Mouse (Mus musculus): Measurements from ENCODE around the gene Tbxas1.

The Tbxas1 gene

DNA sequence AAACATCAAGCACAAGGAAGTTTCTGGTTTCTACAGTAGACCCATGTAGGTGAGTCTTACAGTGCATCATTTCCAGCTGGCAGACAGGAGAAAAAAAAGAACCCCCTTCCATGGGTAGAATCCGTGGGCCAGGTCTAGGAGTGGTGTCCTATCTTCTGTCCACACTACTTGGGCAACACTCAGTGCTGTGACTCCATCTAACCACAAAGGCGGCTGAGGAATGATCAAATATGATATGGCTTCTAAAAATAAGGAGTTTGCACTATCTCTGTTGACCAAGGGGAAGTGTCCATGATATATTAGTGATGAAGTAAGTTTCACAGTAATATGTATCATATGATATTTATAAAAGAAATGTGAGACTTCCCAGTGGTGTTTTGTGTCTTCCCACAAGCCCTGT, 16.8 kb downstream of the Tbxas1 start:
- DNase-seq (ENCODE audit: low spot score in 2 of 2): no peak

DNA sequence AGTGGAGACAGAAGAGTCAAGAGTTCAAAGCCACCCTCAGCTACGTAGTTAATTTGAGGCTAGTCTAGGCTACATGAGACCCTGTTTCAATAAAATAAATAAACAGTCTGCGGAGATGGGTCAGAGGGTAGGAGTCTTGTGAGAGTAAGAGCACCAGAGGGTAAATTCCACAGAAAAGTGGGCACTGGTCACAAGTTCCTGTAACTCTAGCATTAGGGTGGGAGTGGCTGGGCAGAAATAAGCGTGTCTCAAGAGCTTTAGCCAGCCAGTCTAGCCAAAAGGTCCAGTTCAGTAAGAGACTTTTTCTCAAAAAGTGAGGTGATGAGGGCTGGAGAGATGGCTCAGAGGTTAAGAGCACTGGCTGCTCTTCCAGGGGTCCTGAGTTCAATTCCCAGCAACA, 18.4 kb downstream of the Tbxas1 start:
- no peak for DNase-seq (ENCODE audit: low spot score in 2 of 2)

DNA sequence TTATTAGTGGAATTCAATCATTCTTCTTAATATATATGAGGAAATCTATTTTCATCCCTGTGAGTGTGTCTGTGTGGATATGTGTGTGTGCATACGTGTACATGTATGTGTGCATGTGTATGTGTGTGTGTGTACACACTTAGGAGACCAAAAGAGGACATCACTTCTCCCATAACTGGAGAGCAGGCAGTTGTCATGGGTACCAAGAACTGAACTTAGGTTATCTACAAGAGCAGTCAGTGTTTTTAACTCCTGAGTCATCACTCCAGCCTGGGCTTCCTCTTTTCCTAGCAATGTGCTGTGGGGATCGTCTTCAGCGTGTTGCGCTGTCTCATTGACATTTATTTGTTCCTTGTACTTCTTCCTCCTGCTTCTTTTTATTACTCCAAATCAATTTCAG, 24.9 kb downstream of the Tbxas1 start:
- DNase-seq (ENCODE audit: low spot score in 2 of 2): peak in 1 of 2 experiments; percentile 53

DNA sequence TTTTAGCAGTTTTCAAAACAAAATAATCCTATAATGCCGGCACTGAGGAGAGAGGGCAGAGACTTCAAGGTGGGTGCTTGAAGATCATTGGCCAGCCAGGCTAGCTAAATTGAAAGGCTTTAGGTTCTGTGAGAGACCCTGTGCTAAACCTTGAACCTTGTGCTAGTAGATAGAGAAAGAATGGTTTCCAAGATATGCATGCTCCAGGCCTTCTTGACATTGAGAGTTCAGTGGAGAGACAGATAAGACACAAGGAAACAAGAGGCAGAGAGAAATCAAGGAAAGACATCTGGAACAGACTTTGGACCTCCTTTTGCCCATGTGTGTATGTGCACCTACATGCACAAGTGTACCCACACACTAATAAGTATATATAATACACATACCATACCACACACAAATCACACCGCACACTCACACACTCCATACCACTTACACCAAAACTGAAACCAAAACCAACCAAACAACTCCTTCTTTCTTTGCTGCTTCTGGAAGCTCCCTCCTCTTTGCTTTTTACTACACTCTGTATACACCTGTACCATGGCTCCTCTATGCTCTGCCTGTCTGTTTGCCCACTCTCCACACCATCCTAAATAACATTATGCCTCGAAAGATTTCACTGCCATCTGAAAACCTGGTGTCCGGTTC, 25.4 kb downstream of the Tbxas1 start:
- DNase-seq (ENCODE audit: low spot score in 2 of 2): peak in 1 of 2 experiments; percentile 37

DNA sequence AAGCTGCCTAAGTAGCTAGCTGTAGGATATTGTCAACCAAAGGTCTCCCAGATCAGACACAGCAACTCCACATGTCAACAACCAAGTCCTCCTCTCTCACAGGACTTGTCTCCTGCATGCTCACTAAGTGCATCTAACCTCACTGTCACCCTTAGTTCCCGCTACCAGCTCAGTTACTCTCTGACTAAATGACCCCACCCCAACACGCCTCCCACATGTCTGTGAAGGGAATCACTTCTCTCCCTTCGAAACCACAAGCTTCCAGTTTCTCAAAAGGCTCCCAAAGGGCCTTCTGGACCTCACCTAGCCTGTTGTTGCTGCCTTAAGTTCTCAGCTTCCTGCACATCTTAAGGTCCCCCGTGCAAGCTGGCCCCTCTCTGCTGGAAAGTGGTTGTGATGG, 25.9 kb downstream of the Tbxas1 start:
- DNase-seq (ENCODE audit: low spot score in 2 of 2): no peak

DNA sequence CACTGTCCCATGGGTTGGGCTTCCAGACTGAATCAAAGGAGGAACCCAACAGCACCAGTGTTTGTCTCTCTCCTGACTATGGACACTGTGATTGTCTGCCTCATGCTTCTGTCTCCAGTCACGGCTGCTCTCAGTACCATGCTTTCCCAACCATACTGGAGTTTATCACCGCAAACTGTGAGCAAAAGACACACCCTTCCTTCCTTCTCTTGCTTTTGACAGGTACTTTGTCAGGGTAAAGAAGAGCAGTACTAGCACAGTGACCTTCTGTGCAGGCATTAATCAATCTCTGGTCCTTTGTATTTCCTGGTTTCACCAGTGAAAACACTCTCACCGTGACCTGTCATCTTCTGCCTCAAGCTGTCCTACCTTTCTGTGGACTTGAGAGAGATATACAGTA, 26.4 kb downstream of the Tbxas1 start:
- DNase-seq (ENCODE audit: low spot score in 2 of 2): no peak

DNA sequence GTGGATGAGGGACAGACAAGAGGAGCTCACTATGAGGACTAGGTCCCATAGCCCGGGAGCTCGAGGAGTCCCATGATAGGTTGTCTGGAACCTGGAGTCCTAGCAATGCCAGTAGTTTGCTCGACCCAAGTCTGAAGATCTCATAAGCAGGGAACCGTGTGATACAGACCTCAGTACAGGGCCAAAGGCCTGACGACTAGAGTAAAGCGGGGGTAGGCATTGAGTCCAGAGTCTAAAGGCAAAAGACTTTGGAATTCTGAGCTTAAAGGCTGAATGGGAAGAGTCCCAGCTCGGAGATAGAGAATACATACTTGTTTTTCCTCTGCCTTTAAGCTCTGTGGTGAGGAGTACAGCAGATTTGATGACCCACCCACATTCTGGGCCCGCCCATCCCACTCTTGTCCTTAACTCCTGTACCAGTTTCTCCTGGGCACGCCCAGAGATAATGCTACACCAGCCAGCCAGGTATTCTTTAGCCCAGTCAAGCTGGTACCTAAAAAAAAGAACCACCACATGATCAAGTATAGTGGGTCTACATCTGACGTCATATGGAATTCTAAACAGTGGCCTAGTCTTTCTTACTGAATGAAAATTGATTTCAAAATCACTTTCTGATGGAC, 27.7 kb downstream of the Tbxas1 start:
- DNase-seq (ENCODE audit: low spot score in 2 of 2): no peak

DNA sequence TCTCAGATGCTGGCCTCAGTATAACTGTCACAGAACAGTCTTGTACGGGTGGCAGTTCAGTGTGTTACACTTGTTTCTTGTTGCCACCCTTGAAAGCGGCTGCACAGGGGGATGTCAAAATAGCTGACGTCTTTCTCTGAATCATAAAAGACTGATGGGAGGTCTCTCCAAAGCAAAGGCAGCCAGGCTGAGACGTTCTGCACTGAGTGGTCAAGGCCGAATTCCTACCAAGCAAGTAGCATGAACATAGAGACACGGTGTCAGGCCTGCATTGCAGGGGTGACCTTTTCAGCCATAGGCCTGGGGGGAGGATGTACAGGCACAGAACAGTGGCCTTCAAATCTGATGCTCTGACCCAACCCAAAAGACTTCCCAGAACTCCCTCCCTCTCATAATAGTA, 30.8 kb downstream of the Tbxas1 start:
- DNase-seq (ENCODE audit: low spot score in 2 of 2): no peak

DNA sequence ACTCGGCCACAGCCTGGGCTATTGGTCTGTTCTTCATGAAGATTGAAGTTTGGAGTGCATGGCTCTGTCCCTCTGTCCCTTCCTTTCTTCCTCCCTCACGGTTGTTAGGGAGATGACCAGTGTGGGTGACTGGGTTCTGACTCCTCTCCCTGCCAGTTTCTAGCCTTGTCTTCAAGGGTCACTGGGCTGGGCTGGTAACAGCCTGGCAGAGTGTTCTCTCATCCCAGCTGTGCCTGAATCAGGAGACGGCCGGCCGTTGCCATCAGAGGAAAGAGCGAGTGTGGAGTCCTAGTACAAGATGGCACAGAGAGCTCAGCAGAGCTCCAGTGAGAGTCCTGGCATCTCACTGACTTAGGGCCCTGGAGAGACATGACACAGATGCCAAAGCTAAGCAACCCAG, 33.2 kb downstream of the Tbxas1 start:
- DNase-seq (ENCODE audit: low spot score in 2 of 2): no peak

DNA sequence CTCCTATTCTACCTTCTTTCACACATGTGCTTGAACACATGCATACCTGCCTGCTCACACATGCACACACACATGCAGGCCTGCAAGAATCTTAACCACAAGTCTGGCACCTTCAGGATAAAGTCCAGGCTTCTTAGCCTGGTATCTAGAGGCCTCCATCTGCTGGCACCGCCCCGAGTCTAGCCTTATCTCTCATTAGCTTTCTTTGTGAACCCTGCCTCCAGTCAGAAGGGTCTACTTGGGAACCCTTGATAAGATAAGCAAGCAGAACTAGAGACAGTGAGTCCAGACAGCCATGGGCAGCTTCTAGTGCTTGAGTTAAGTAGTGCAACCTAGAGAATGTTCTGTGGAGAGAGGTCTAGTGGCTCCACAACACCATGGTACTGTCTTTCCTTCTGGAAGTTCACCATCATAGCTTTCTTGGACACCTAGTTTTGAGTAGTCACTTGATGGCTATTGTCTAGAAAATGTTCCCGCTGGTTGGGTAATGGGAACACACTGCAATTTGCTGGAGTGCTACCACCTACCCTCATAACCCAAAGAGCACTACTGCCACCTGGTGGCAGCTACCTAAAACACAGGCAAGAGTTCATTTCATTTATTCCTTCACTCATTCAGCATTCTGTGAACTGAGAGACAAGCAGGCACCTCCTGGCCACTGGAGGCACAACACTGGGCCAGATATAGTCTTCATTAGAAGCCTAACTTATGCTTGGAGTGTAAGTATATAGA, 35.8 kb downstream of the Tbxas1 start:
- DNase-seq (ENCODE audit: low spot score in 2 of 2): peak; percentile 63 to 81

DNA sequence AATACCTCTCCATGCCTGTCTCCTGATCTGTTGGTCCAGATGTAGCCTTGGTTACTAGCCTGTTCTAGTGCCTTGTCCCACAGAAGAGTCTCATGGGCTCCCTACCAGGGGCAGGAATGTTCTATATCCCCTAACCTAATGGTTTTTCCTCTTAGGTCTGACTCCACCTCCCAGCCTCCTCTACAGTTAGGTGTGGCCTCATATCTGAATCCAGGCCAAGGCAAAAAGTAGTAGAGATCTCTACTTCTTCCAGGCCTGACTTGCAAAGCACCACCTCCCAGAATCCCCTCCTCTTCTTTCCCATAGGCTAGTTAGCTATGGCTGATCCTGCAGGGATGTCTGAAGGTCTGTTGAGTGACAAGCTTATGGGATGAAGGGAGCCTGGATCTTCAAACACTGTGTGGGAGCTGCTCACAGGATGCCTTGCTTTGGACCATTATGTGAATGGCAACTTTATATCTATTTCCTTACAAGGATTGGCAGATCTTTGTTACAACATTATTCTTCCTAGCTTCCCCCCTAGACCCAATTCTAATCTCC, 37.0 kb downstream of the Tbxas1 start:
- DNase-seq (ENCODE audit: low spot score in 2 of 2): peak in 1 of 2 experiments; percentile 47

DNA sequence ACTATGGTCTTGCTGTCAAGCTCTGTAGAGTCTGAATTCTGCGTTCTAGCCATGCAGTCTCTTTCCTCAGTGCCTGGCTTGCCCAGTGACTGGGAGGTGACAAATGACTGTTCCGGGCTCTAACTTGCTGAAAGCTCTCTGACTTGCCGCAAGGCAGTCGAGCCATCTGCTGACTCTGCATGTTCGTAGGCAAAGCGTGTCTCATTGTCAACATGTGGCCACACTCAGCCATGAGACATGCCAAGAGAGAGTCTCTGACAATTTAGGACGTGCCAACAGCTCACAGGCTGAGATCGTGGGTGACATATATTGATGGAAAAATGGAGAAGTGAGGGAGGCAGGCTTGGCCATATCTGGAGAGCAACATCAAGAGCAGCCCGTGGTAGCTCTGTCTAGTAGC, 37.6 kb downstream of the Tbxas1 start:
- no peak for DNase-seq (ENCODE audit: low spot score in 2 of 2)

DNA sequence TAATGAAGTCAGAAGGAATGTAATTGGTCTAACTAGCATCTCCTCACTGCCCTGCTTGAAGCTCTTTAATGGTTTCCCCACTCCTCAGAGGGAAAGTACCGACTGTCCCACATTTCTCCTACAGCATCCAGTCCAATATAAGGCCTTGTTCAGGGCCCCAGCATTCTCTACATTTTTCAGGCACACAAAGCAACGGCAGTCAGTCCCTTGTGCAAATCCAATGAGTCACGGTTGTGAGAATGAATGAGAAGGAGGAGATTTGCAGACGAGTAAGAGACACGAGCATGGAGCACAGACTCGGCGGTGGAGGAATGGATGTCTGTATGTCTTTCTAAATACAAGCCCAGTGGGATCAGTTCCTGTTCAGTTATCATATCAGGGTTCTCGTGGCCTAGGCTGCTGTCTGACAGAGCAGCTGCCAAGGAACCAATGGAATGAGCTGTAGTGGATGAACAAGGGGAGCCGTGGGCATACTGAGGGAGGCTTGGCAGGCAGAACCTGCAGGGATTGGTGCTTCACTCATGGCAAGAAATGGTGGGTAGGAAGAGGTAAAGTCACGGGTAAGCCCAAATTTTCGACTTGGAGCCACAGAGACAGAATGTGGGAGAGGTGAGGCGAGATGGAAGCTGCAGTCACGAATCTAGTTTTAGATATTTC, 38.3 kb downstream of the Tbxas1 start:
- no peak for DNase-seq (ENCODE audit: low spot score in 2 of 2)

DNA sequence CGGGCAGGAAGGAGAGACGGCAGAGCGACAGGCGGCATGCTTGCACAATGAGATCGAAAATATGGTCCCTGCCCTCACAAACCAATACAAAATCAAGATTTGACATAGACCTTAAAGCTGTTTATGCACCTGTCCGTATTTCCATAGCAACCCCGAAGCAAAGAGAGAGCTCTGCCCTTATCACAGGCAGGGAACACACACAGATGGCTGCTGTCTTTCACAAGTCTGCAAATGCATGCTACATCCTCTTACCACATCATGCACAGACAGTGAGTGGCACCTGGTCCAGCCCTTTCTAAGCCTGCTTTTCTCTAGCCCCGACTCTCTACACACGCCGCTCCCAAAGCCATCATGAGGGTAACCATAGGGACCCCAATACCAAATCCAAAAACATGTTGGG, 39.0 kb downstream of the Tbxas1 start:
- no peak for DNase-seq (ENCODE audit: low spot score in 2 of 2)

DNA sequence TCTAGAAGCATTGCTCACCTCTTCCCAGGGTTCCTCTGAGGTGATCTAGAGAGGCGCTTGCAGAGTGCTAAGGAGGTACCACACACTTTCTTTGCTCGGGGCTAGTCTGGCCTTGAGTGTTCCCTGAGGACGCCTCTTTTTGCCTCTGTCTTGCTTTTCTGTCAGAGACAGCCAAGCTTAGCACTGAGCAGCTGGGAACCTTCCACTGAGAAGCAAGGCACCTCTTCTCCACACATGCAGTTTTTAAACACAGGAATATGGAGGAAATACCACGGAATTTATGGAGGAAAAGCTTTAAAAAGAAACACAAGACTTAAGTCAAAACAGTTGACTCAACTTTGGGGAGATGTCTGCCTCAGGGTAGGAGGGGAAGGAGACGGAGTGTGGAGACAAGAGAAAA, 40.6 kb downstream of the Tbxas1 start:
- no peak for DNase-seq (ENCODE audit: low spot score in 2 of 2)

DNA sequence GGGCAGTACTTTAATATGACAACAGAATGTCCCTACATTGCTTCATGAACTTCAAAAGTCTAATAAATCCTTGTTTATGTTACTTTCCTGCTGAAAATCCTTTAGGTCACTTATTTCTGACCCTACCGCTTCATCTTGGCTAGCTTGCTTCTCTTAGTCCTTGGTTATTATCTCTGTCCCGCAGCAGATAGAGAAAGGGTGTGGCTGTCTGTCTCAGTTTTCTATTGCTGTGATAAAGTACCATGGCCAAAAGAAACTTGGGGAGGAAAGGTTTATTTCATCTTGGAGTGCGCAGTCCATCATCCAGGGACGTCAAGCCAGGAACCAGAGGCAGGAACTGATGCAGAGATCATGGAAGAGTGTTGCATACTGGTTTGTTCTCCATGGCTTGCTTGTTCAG, 41.4 kb downstream of the Tbxas1 start:
- DNase-seq (ENCODE audit: low spot score in 2 of 2): no peak

DNA sequence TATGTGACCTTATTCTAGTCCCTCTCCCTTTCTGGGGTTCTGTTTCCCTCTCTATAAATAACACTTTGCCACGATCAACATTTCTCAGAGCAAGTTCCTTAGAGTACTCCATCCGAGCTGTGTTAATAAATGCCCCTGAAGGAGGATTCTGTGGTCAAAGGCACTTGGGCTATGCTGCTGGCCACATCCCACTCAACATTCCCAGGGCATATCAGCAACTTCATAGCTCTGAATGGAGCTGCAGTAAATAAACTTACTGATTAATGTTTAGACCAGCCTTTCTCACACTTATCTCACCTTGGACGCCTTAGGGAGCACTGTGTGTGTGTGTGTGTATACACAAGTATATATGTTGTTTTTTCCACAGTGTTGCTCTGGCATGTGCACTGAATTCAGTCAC, 42.2 kb downstream of the Tbxas1 start:
- no peak for DNase-seq (ENCODE audit: low spot score in 2 of 2)

DNA sequence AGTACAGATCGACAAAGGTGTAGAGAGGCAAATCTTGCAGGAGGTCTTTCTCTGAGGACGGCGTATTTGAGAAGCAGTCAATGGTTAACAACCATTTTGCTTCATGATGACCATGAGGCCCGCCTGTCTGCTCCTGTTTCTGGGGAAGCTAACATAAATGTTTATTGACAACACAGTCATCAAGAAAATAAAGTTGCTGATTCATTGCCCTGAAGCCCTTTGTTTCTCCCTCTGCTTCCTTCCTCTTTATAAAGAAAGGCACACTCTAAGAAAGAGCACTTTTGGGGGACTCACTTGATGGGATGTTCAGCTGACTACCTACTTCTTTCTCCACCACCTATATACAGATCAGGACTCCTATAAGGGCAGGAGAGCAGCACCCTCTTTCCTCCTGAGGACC, 43.5 kb downstream of the Tbxas1 start:
- DNase-seq (ENCODE audit: low spot score in 2 of 2): no peak

DNA sequence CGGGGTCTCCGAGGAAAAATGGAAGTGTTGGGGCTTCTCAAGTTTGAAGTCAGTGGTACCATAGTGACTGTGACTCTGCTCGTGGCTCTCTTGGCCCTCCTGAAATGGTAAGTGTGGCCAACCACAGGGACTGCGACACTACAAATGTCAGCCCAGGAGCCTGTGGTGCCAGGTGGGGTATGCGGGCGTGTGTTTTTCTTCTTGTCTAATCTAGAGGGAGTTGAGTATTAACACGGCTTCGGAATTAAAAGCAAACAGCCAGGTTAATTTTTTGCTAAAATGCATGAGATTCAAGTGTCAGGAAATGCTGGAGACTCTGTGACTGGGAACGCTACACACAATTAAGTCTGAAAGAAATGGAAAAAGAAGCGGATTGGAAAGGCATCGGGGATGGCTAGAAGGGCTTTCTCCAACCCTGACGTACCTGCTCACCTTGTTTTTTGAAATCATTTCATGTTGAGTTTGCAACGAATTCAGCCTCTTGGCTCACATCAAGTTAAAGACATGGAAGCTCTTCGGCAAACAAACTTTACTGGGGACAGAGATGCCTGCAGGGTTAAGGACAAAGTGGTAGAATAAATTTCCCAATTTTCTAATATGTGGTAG, 44.0 kb downstream of the Tbxas1 start:
- no peak for DNase-seq (ENCODE audit: low spot score in 2 of 2)

DNA sequence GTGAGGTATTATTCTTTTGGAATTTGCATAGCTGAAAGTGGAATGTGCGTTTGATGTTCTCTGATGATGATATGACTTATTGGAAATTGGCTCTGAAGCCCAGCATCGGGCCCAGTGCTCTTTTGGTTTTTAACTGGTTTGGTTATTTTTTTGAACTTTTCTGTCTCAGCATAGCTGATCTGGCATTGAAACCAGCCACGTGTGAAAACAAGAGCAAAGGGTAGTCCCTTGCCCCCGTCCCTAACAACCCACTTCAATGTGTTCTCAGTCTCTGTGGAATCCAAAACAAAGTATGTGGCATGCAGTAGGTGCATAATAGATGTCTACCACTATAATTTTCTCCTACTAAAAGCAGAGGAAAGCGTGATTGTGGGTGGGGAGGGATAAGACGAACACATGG, 44.9 kb downstream of the Tbxas1 start:
- DNase-seq (ENCODE audit: low spot score in 2 of 2): no peak

DNA sequence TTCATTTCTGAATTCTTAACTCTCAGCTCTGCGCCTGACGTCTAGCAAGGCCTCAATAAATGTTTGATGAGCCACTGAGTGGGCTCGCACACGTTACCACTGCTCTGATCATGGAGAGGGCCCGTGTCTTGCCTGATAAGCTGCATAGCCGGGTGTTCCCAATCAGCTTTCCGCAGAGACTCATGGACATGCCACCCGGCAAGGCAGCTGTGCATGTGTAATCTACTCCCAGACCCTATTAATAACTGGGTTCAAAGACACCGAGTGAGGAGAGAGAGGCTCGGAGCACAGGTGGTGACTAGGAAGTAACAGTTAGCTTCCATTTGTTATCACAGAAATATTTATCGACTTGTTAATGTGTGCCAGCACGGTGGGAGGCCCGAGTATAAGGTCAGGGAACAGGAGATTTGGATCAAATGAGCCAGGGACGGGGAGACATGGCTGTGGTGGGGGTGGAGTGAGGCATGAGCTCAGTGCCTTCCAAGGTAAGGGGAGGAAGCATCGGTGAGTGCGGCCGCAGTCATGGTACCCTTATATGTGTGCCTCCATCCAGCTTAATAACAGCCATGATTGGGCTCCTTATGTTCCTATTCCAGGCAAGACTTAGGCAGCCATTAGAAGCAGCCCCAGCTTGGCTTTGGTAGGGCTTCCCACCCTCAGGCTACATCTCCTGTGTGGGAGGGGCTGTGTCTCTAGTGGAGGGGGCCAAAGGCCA, 46.0 kb downstream of the Tbxas1 start:
- DNase-seq (ENCODE audit: low spot score in 2 of 2): peak; percentile 44 to 56

DNA sequence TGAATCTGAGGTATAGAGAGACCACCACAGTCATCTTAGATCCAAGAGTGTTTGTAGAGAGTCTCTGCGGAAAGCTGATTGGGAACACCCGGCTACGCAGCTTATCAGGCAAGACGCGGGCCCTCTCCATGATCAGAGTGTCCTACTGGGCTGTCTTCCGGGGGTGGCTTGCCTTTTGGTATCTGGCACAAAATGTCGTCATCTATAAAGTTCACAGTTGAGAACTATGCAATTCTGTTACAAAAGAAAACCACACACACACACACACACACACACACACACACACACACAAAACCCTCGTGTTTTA, 46.6 kb downstream of the Tbxas1 start:
- peak; percentile 17 to 52 for DNase-seq (ENCODE audit: low spot score in 2 of 2)

Measured in spleen, postnatal 36 days (tissue).